ENCODE assay signal across 28 mouse cellular contexts in the genomic region with DNA sequence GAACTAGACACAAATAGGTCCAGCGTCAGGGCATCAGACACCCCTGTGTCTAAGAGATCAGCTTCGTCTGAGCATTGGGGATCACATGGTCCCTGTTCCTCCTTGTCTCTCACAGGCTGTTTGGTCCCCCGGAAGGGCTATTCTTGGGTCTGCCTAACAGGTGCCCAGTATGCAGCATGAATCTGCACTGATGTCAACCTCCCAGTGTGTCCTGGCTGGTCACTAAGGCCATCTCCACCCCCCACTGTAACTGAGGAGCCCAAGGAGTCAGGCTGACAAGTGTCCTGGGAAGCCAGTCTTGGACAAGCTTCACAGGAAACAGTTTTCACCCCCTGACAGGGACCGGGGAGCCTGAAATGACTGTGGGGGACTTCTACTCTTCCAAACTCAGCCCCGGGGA. TPM values are rescaled to one million over a fixed set of nuclear protein-coding genes. Genes with fewer than 3 reads are reported as not detected.
"Had no signal": no experiment of that assay in that cellular context is flagged by ENCODE, and none has a peak within 500 bp of the region (broad histone marks: within the 10 kb centered on the region; RNA-seq: fewer than 3 reads in every experiment).

No protein-coding gene starts in this region.

- H3K27ac ChIP-seq: heart, embryonic 10.5 days; hindbrain, embryonic 10.5 days; hindbrain, embryonic 12.5 days; hindbrain, embryonic 14.5 days; intestine, embryonic 15.5 days; layer of hippocampus, adult 2 months; left cerebral cortex, adult 2 months; limb, embryonic 10.5 days; limb, embryonic 12.5 days; liver, embryonic 13.5 days had no signal

- H3K27me3 ChIP-seq: heart, embryonic 12.5 days; hindbrain, embryonic 12.5 days; intestine, embryonic 15.5 days; liver, embryonic 13.5 days had no signal

- H3K4me3 ChIP-seq: heart, embryonic 10.5 days; heart, embryonic 12.5 days; hindbrain, embryonic 10.5 days; hindbrain, embryonic 12.5 days; intestine, embryonic 15.5 days; layer of hippocampus, adult 2 months; left cerebral cortex, adult 2 months; limb, embryonic 10.5 days; limb, embryonic 12.5 days; liver, embryonic 13.5 days had no signal

- H3K36me3 ChIP-seq: heart, embryonic 10.5 days; heart, embryonic 12.5 days; hindbrain, embryonic 10.5 days; hindbrain, embryonic 12.5 days; intestine, embryonic 15.5 days; limb, embryonic 10.5 days; limb, embryonic 12.5 days; liver, embryonic 13.5 days had no signal

- DNase-seq: heart, adult 11 months; heart, postnatal 10 days; heart, postnatal 4 days; kidney, adult 18-20 months; kidney, adult 8-10 months; kidney, postnatal 10 days; kidney, postnatal 25 days; kidney, postnatal 4 days; liver; liver, embryonic 13.5 days had no signal

- H3K4me2 ChIP-seq: heart, embryonic 12.5 days; hindbrain, embryonic 12.5 days; hindbrain, embryonic 14.5 days; intestine, embryonic 15.5 days; limb, embryonic 12.5 days; liver, embryonic 11.5 days; liver, embryonic 13.5 days had no signal

RNA-seq across cellular contexts. Expression of gene Gata5, which starts 42.2 kb away (rescaled TPM):
- total RNA-seq: layer of hippocampus, adult 2 months; layer of hippocampus, postnatal 10 days; layer of hippocampus, postnatal 25 days; left cerebral cortex, adult 2 months; left cerebral cortex, postnatal 14 days; left cerebral cortex, postnatal 36 days had no signal
- polyA plus RNA-seq: frontal cortex, adult 2 months; hindbrain, embryonic 16.5 days; inflammation-experienced regulatory T-cells, adult 6 months had no signal
